Mouse (Mus musculus): ENCODE results near the gene Ndnf. TPM values are rescaled to one million over a fixed set of nuclear protein-coding genes. Genes with fewer than 3 reads are reported as not detected.
A peak's percentile ranks its signal among the peaks of the same experiment; 100 is the strongest.

Gene Ndnf
- polyA plus RNA-seq, 1 experiment from 2014 or later: 0.01 TPM

DNA sequence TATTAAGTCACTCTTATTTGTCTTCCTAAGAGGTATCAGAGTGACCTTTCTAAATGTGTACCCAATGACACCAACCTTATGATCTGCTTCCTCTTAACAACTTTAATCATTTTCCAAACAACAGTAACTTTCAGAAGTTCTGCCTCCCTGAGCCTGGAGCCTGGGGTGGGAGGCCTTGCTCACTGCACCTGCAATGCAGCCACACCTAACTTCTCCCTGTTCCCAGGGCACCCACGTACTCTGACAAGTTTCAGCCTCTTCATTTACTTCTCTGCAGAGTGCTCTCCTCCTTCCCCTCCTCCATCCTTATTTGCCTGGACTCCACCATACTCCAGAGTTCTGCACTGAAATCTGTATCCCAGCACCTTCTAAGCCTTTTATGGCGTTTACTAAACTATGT, 1.4 kb upstream of the Ndnf start:
- no peaks in the 10 kb centered on the region for H3K9me3 ChIP-seq (ENCODE audit: low read length)
- no peak for TF ChIP-seq CTCF (IDR thresholded peaks at IDR 0.05; ENCODE audit: low read depth)
- no peak for DNase-seq
- no peaks in the 10 kb centered on the region for H3K36me3 ChIP-seq (replicated peaks; ENCODE audit: insufficient read depth, low read length)
- 49% methylated on average over 2 of the region's 2 CpGs for whole genome bisulfite sequencing (ENCODE audit: insufficient replicate concordance)
- peaks cover 10% of the 10 kb centered on the region for H3K4me1 ChIP-seq (ENCODE audit: insufficient read depth)
- H3K9ac ChIP-seq (replicated peaks): no peak overlapping the region
- H3K27ac ChIP-seq (ENCODE audit: low read depth): no peak overlapping the region
- H3K4me3 ChIP-seq (ENCODE audit: low read depth, low read length): no peak overlapping the region
- no peak for ATAC-seq
- H3K27me3 ChIP-seq (ENCODE audit: insufficient read depth, low read length): peaks cover 40% of the 10 kb centered on the region
- no peak overlapping the region for H3K4me2 ChIP-seq (ENCODE audit: low read depth, low read length)

- no peak for TF ChIP-seq CTCF (IDR thresholded peaks at IDR 0.05; ENCODE audit: low read depth)
- no peaks in the 10 kb centered on the region for H3K9me3 ChIP-seq (ENCODE audit: low read length)
- DNase-seq: peak; percentile 13
Measured at GRCm38 (mm10) chr6:65670981-65671411, 394 bp upstream of the Ndnf start.

DNA sequence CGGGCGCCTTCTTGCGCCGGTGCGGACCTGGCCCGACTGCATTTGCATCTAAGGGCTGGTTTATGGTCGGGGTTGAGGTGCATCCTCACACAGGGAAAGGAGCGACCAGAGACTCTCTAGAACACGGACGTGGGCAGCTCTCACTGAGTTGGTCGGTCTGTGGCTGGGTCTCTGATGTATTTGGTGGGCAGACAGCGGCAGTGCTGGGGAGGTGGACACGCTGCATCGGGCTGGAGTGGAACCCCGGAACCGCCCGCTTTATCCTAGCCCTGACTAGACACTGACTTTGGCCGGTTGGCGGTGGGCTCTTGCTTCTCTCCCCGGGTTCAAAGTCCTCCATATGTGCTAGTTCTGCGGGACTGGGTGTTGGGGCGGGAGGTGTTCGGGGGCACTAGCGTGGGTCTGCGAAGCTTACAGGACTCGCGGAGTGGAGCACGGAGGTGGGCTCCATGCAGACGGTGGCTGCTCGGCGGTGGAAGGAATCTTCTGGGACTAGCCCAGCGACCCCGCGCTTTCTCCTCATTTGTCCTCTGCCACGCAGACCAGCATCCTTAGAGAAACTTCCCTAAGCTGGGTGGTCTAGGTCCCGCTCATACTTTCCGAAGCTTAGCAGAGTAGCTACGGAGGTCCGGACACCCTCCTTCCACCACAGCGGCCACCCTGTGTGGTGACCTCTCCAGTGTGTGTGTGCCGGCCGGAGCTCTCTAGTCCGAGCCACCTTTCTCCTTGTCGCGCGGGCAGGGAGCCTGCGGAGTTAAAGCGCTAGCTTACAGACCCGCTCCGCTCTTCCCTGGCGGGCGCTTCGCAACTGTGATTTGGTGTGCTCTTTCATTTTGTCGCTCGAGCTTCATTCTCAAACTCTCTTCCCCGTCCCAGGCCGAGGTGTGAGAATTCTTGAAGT, 991 bp downstream of the Ndnf start:
- H3K27me3 ChIP-seq (ENCODE audit: insufficient read depth, low read length): peaks cover 41% of the 10 kb centered on the region
- H3K36me3 ChIP-seq (replicated peaks; ENCODE audit: insufficient read depth, low read length): no peaks in the 10 kb centered on the region
- H3K4me2 ChIP-seq (ENCODE audit: low read depth, low read length): peak overlapping the region; percentile 79
- TF ChIP-seq CTCF (IDR thresholded peaks at IDR 0.05; ENCODE audit: low read depth) (no peak), EP300 (IDR thresholded peaks at IDR 0.05; ENCODE audit: low read depth) (no peak)
- no peak overlapping the region for H3K9ac ChIP-seq (replicated peaks)
- no peaks in the 10 kb centered on the region for H3K9me3 ChIP-seq (ENCODE audit: low read length)
- DNase-seq (peak; percentile 20), ATAC-seq (no peak)
- under 1% methylated on average over 57 of the region's 57 CpGs for WGBS (ENCODE audit: insufficient replicate concordance)
- peak overlapping the region; percentile 50 for H3K4me3 ChIP-seq (ENCODE audit: low read depth, low read length)
- peaks cover 10% of the 10 kb centered on the region for H3K4me1 ChIP-seq (ENCODE audit: insufficient read depth)
- H3K27ac ChIP-seq (ENCODE audit: low read depth): no peak overlapping the region

More at GRCm38 (mm10) chr6:65670981-65671411, 394 bp upstream of the Ndnf start:
- peaks cover 10% of the 10 kb centered on the region for H3K4me1 ChIP-seq (ENCODE audit: insufficient read depth)
- H3K4me3 ChIP-seq (ENCODE audit: low read depth, low read length): peak overlapping the region; percentile 50
- H3K36me3 ChIP-seq (replicated peaks; ENCODE audit: insufficient read depth, low read length): no peaks in the 10 kb centered on the region
- H3K27ac ChIP-seq (ENCODE audit: low read depth): no peak overlapping the region
- ATAC-seq: no peak
- H3K27me3 ChIP-seq (ENCODE audit: insufficient read depth, low read length): peaks cover 41% of the 10 kb centered on the region
- H3K9ac ChIP-seq (replicated peaks): no peak overlapping the region
- WGBS (ENCODE audit: insufficient replicate concordance): 6% methylated on average over 18 of the region's 21 CpGs
- H3K4me2 ChIP-seq (ENCODE audit: low read depth, low read length): peak overlapping the region; percentile 79

GRCm38 (mm10) chr6:65693938-65694337, 22.5 kb downstream of the Ndnf start:
- Histone ChIP-seq H3K4me3 (ENCODE audit: low read depth, low read length) (no peak overlapping the region), H3K36me3 (replicated peaks; ENCODE audit: insufficient read depth, low read length) (no peaks in the 10 kb centered on the region), H3K4me1 (ENCODE audit: insufficient read depth) (no peaks in the 10 kb centered on the region), H3K9ac (replicated peaks) (no peak overlapping the region), H3K9me3 (ENCODE audit: low read length) (no peaks in the 10 kb centered on the region), H3K27ac (ENCODE audit: low read depth) (no peak overlapping the region), H3K27me3 (ENCODE audit: insufficient read depth, low read length) (no peaks in the 10 kb centered on the region), H3K4me2 (ENCODE audit: low read depth, low read length) (no peak overlapping the region)
- ATAC-seq (no peak), DNase-seq (no peak)
- no peak for TF ChIP-seq CTCF (IDR thresholded peaks at IDR 0.05; ENCODE audit: low read depth)
- no peak for TF ChIP-seq EP300 (IDR thresholded peaks at IDR 0.05; ENCODE audit: low read depth)

DNA sequence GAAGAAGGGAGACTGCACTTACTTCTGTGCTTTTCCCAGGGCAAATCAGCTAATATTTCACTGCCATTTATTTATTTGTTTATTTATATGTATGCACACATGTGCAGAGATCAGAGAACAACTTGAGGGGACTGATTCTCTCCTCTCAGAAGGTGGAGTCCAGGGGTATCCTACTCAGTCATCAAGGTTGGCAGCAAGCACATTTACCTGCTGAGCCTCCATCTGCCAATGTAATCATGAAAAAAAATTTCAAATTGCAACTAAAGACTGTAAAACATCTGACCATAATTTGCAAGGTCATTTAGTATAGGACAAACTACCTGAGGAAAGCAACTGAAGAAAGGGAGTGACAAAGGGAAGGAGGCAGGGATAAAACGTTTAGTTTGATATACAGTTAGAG, 49.3 kb downstream of the Ndnf start:
- ATAC-seq: no peak
- DNase-seq: no peak
- H3K4me1 ChIP-seq (ENCODE audit: insufficient read depth): no peaks in the 10 kb centered on the region
- H3K9ac ChIP-seq (replicated peaks): no peak overlapping the region
- H3K4me2 ChIP-seq (ENCODE audit: low read depth, low read length): no peak overlapping the region
- no peaks in the 10 kb centered on the region for H3K36me3 ChIP-seq (replicated peaks; ENCODE audit: insufficient read depth, low read length)
- no peaks in the 10 kb centered on the region for H3K9me3 ChIP-seq (ENCODE audit: low read length)
- no peak overlapping the region for H3K4me3 ChIP-seq (ENCODE audit: low read depth, low read length)
- TF ChIP-seq CTCF (IDR thresholded peaks at IDR 0.05; ENCODE audit: low read depth): no peak
- no peak for TF ChIP-seq EP300 (IDR thresholded peaks at IDR 0.05; ENCODE audit: low read depth)
- no peaks in the 10 kb centered on the region for H3K27me3 ChIP-seq (ENCODE audit: insufficient read depth, low read length)
- 42% methylated on average over 1 of the region's 1 CpGs for WGBS (ENCODE audit: insufficient replicate concordance)
- no peak overlapping the region for H3K27ac ChIP-seq (ENCODE audit: low read depth)

DNA sequence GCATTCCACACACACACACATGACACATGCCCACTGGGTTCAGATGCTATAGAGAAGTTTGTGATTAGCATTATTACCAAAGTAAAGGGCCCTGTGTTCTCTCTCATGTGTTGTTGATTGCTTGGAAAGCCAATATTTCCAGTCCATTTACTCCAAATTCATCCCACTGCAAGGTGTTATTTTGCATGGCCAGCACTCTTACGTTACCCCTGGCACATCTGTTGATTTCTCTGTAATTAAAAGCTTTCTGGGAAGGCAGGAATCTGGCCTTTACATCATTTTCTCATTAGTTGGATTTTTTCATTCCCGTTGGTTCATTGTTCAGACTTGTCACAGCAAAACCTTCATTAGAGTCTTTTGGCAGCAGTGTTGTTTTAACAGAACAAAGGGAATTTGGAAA, 54.3 kb downstream of the Ndnf start:
- WGBS (ENCODE audit: insufficient replicate concordance): 77% methylated on average over 2 of the region's 2 CpGs
- H3K4me1 ChIP-seq (ENCODE audit: insufficient read depth): no peaks in the 10 kb centered on the region
- TF ChIP-seq EP300 (IDR thresholded peaks at IDR 0.05; ENCODE audit: low read depth) (no peak), CTCF (IDR thresholded peaks at IDR 0.05; ENCODE audit: low read depth) (no peak)

More for the DNA sequence above, 54.3 kb downstream of the Ndnf start:
- Histone ChIP-seq H3K36me3 (replicated peaks; ENCODE audit: insufficient read depth, low read length) (no peaks in the 10 kb centered on the region), H3K9ac (replicated peaks) (no peak overlapping the region), H3K9me3 (ENCODE audit: low read length) (no peaks in the 10 kb centered on the region), H3K4me2 (ENCODE audit: low read depth, low read length) (no peak overlapping the region), H3K4me3 (ENCODE audit: low read depth, low read length) (no peak overlapping the region), H3K27ac (ENCODE audit: low read depth) (no peak overlapping the region), H3K27me3 (ENCODE audit: insufficient read depth, low read length) (no peaks in the 10 kb centered on the region)
- DNase-seq: no peak
- no peak for ATAC-seq
